Mouse (Mus musculus) mesoderm, embryonic 11.5 days (tissue): ENCODE data around the gene Aurkb.
"Not testable (repeated sequence)": the region's sequence is repeated elsewhere in the genome, so short reads cannot be mapped to it uniquely, and the experiment has no call there.

Experiments
- DNase-seq: peaks from one replicate; pipeline ENCODE4 v3.0.0-alpha.2; 2012; ENCODE audit warnings: low read depth, low spot score

The Aurkb gene

GRCm38 (mm10) chr11:69045531-69046394, at the start of gene Aurkb:
Gene Aurkb, plus strand, starts transcription at chr11:69045647.
- DNase-seq, result peak; percentile 93

GRCm38 (mm10) chr11:68997080-68997479, 48.4 kb upstream of the Aurkb start:
- no peak for DNase-seq

GRCm38 (mm10) chr11:69002782-69003181, 42.7 kb upstream of the Aurkb start:
- DNase-seq, result not testable (repeated sequence)

- DNase-seq, result no peak
These were observed 41.9 kb upstream of the Aurkb start for GRCm38 (mm10) chr11:69003592-69003991.

- no peak for DNase-seq
These were observed 40.3 kb upstream of the Aurkb start for GRCm38 (mm10) chr11:69005193-69005592.

- not testable (repeated sequence) for DNase-seq
These were observed 38.9 kb upstream of the Aurkb start for GRCm38 (mm10) chr11:69006575-69006974.

- peak; percentile 94 for DNase-seq
These were observed 37.0 kb upstream of the Aurkb start, which contains the start of gene Pfas for GRCm38 (mm10) chr11:69008182-69009121. Gene Pfas, minus strand, starts transcription at chr11:69008460.

- DNase-seq, result no peak
These were observed 35.9 kb upstream of the Aurkb start for GRCm38 (mm10) chr11:69009508-69009907.

GRCm38 (mm10) chr11:69010400-69011323, 34.8 kb upstream of the Aurkb start:
- no peak for DNase-seq

- not testable (repeated sequence) for DNase-seq
These were observed 34.0 kb upstream of the Aurkb start for GRCm38 (mm10) chr11:69011445-69011844.

GRCm38 (mm10) chr11:69012071-69012601, 33.3 kb upstream of the Aurkb start:
- DNase-seq, result peak; percentile 88

GRCm38 (mm10) chr11:69015644-69016441, 29.6 kb upstream of the Aurkb start, which contains the start of gene Ctc1:
Gene Ctc1, plus strand, starts transcription at chr11:69015911.
- peak; percentile 96 for DNase-seq

- DNase-seq, result no peak
These were observed 28.7 kb upstream of the Aurkb start for GRCm38 (mm10) chr11:69016755-69017154.

- DNase-seq, result no peak
These were observed 24.8 kb upstream of the Aurkb start for GRCm38 (mm10) chr11:69020691-69021090.

GRCm38 (mm10) chr11:69026562-69026961, 18.9 kb upstream of the Aurkb start:
- DNase-seq, result no peak

GRCm38 (mm10) chr11:69028805-69029204, 16.6 kb upstream of the Aurkb start:
- DNase-seq, result no peak

GRCm38 (mm10) chr11:69033552-69033951, 11.9 kb upstream of the Aurkb start:
- no peak for DNase-seq

- no peak for DNase-seq
These were observed 10.9 kb upstream of the Aurkb start for GRCm38 (mm10) chr11:69034585-69034984.

- DNase-seq, result no peak
These were observed 10.0 kb upstream of the Aurkb start for GRCm38 (mm10) chr11:69035411-69035810.

GRCm38 (mm10) chr11:69035849-69036248, 9.6 kb upstream of the Aurkb start:
- DNase-seq, result peak; percentile 90
